In the genomic region with DNA sequence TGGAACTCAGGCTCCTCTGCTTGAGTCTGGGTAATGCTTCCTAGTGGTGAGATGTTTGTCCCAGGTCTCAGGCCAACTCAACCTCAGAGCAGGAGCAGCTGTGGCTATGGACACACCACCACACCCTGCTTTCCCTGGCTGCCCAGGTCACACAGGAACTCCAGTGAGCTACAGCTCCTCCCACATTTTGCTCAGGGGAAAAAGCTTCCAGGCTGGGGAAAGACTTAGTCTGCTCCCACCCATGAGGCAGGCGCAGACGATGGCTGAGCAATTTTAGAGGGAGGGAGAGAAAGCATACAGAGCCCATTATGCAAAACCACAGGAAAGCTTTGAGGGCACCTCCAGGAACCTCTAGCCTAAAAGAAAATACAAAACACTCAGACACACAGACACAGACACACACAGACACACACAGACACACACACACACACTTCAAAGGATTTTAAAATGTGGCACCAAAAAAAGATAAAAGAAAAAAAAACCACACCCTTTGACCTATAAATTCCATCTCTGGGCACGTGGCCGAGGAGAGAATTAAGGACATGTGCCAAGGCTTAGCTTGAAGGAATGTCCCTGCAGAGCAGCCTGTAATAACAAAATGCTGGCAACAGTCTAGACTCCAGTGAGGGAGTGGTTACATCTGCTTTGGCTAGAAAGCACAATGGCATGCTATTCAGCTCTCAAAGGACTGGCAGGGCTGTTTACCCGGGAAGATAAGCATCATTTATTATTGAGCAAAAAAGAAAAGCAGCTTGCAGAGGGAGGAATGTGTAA, we compare ENCODE assay signal across 8 mouse cellular contexts. TPM values are rescaled to one million over a fixed set of nuclear protein-coding genes. Genes with fewer than 3 reads are reported as not detected.
DNase-seq lines count a peak whose midpoint lies in the region; ATAC-seq and TF ChIP-seq lines count a peak whose summit lies in the region.

No protein-coding gene starts in this region.

- peak; percentile 58; the same call in 1 of the 2 replicates for ATAC-seq in intestine, embryonic 16.5 days
- ATAC-seq in lung, postnatal 0 days, result peak; percentile 91

- H3K27me3 ChIP-seq in intestine, embryonic 16.5 days (replicated peaks; ENCODE audit: control insufficient read depth, insufficient read depth, low read length), result no peaks in the 10 kb centered on the region
- H3K27me3 ChIP-seq in lung, postnatal 0 days (replicated peaks; ENCODE audit: insufficient read depth, low read length), result no peaks in the 10 kb centered on the region
- no peaks in the 10 kb centered on the region for H3K27me3 ChIP-seq in testis, adult 2 months (ENCODE audit: control insufficient read depth, insufficient read depth, low read length)

- peak; percentile 94 for TF ChIP-seq EP300 in lung, postnatal 0 days (IDR thresholded peaks at IDR 0.05)

- 15% methylated on average over 5 of the region's 5 CpGs for WGBS in intestine, embryonic 16.5 days
- 4% methylated on average over 5 of the region's 5 CpGs for WGBS in lung, postnatal 0 days

- no peak for TF ChIP-seq CTCF in cortical plate, adult 2 months (IDR thresholded peaks at IDR 0.05; ENCODE audit: extremely low read depth, insufficient read depth, low read length)
- TF ChIP-seq CTCF in lung, postnatal 0 days (IDR thresholded peaks at IDR 0.05), result no peak
- TF ChIP-seq CTCF in testis, adult 2 months (IDR thresholded peaks at IDR 0.05; ENCODE audit: control insufficient read depth, insufficient read depth, insufficient replicate concordance, low read depth, low read length), result no peak

- peak; percentile 72 for DNase-seq in cerebellum, adult 9-10 months
- DNase-seq in cerebellum, postnatal 4 days (ENCODE audit: low spot score in 2 of 2), result no peak
- DNase-seq in heart, adult 18-20 months, result peak; percentile 84 to 85
- DNase-seq in lung, postnatal 0 days (ENCODE audit: low spot score), result peak; percentile 96
- DNase-seq in left cerebral cortex, adult 8-10 months (ENCODE audit: low spot score in 2 of 2), result no peak

- peaks cover 3% of the 10 kb centered on the region; the same call in 1 of the 2 replicates for H3K4me1 ChIP-seq in cortical plate, adult 2 months (ENCODE audit: control insufficient read depth, insufficient read depth, low read length)
- H3K4me1 ChIP-seq in intestine, embryonic 16.5 days (ENCODE audit: control insufficient read depth, insufficient read depth, low read length), result peaks cover 20% of the 10 kb centered on the region
- peaks cover 32% of the 10 kb centered on the region for H3K4me1 ChIP-seq in lung, postnatal 0 days (ENCODE audit: insufficient read depth, low read depth, low read length)
- H3K4me1 ChIP-seq in testis, adult 2 months (ENCODE audit: control insufficient read depth, insufficient read depth, low read length), result peaks cover 8% of the 10 kb centered on the region

- no peak overlapping the region for H3K4me2 ChIP-seq in intestine, embryonic 16.5 days (ENCODE audit: low read depth, low read length)
- H3K4me2 ChIP-seq in lung, postnatal 0 days (replicated peaks; ENCODE audit: low read depth, low read length), result no peak overlapping the region

- no peak for TF ChIP-seq POLR2A in cortical plate, adult 2 months (IDR thresholded peaks at IDR 0.05; ENCODE audit: extremely low read depth, insufficient read depth, low read length)
- TF ChIP-seq POLR2A in testis, adult 2 months (IDR thresholded peaks at IDR 0.05; ENCODE audit: control insufficient read depth, low read depth, low read length), result no peak

- no peaks in the 10 kb centered on the region for H3K36me3 ChIP-seq in intestine, embryonic 16.5 days (ENCODE audit: control insufficient read depth, insufficient read depth, low read length)
- no peaks in the 10 kb centered on the region for H3K36me3 ChIP-seq in lung, postnatal 0 days (ENCODE audit: insufficient read depth, low read length)
- no peaks in the 10 kb centered on the region for H3K36me3 ChIP-seq in testis, adult 2 months (ENCODE audit: control insufficient read depth, insufficient read depth, low read length)

- 0 out of 2 replicates have a peak overlapping the region, but pooled peaks have one; percentile 17 for H3K27ac ChIP-seq in cortical plate, adult 2 months (ENCODE audit: insufficient read depth, low read length)
- peak overlapping the region; percentile 66 for H3K27ac ChIP-seq in intestine, embryonic 16.5 days (ENCODE audit: low read length)
- peak overlapping the region; percentile 88 for H3K27ac ChIP-seq in lung, postnatal 0 days (ENCODE audit: low read length)
- H3K27ac ChIP-seq in testis, adult 2 months (ENCODE audit: control insufficient read depth, insufficient read depth, low read depth, low read length), result peak overlapping the region; percentile 54; the same call in 1 of the 2 replicates

- H3K9me3 ChIP-seq in intestine, embryonic 16.5 days (ENCODE audit: control insufficient read depth, low read length), result no peaks in the 10 kb centered on the region
- H3K9me3 ChIP-seq in lung, postnatal 0 days (ENCODE audit: low read length), result no peaks in the 10 kb centered on the region

- no peak overlapping the region for H3K9ac ChIP-seq in intestine, embryonic 16.5 days (ENCODE audit: low read depth, low read length)
- H3K9ac ChIP-seq in lung, postnatal 0 days (replicated peaks; ENCODE audit: low read depth), result no peak overlapping the region

- H3K4me3 ChIP-seq in cortical plate, adult 2 months (ENCODE audit: insufficient read depth, low read length), result no peak overlapping the region
- no peak overlapping the region for H3K4me3 ChIP-seq in intestine, embryonic 16.5 days (ENCODE audit: low read length)
- H3K4me3 ChIP-seq in lung, postnatal 0 days (ENCODE audit: low read depth, low read length), result no peak overlapping the region
- no peak overlapping the region for H3K4me3 ChIP-seq in testis, adult 2 months (ENCODE audit: control insufficient read depth, low read depth, low read length)

RNA-seq across cellular contexts. Expression of a gene that starts 22.6 kb away (rescaled TPM):
- 98.9 and 105 TPM in 2 replicates for polyA plus RNA-seq in cortical plate, adult 2 months (2012; rRNA removed)
- 10 to 100 TPM; 35.0 to 37.1 TPM for total RNA-seq in heart, adult 18-20 months (2021)
- polyA plus RNA-seq in intestine, embryonic 16.5 days (2015; fragmentation: Nextera tagmentation; extraction: Ambion mirVana), result 73.7 and 77.0 TPM in 2 replicates
- polyA plus RNA-seq in lung, postnatal 0 days (2015; fragmentation: Nextera tagmentation; extraction: Ambion mirVana), result 72.0 and 78.8 TPM in 2 replicates
- polyA plus RNA-seq in testis, adult 2 months (2012; rRNA removed), result 16.4 and 17.1 TPM in 2 replicates
- 10 to 100 TPM; 43.9 to 53.4 (median 47.6) TPM for total RNA-seq in left cerebral cortex, adult 8-10 months (2022)

RNA-seq across cellular contexts. Expression of a gene that starts 26.1 kb away (rescaled TPM):
- polyA plus RNA-seq in cortical plate, adult 2 months (2012; rRNA removed), result 4.4 TPM in 2 replicates
- 1 to 10 TPM; 4.7 to 5.6 TPM for total RNA-seq in heart, adult 18-20 months (2021)
- polyA plus RNA-seq in intestine, embryonic 16.5 days (2015; fragmentation: Nextera tagmentation; extraction: Ambion mirVana), result 90.1 and 101 TPM in 2 replicates
- 14.5 and 15.3 TPM in 2 replicates for polyA plus RNA-seq in lung, postnatal 0 days (2015; fragmentation: Nextera tagmentation; extraction: Ambion mirVana)
- polyA plus RNA-seq in testis, adult 2 months (2012; rRNA removed), result 7.1 and 8.1 TPM in 2 replicates
- total RNA-seq in left cerebral cortex, adult 8-10 months (2022), result 1 to 10 TPM; 4.0 to 9.0 (median 4.6) TPM

RNA-seq across cellular contexts. Expression of a gene that starts 49.8 kb away (rescaled TPM):
- polyA plus RNA-seq in cortical plate, adult 2 months (2012; rRNA removed), result 381 and 408 TPM in 2 replicates
- 10 to 100 TPM; 15.0 to 18.8 TPM for total RNA-seq in heart, adult 18-20 months (2021)
- polyA plus RNA-seq in intestine, embryonic 16.5 days (2015; fragmentation: Nextera tagmentation; extraction: Ambion mirVana), result 32.0 and 35.6 TPM in 2 replicates
- 19.1 and 25.2 TPM in 2 replicates for polyA plus RNA-seq in lung, postnatal 0 days (2015; fragmentation: Nextera tagmentation; extraction: Ambion mirVana)
- polyA plus RNA-seq in testis, adult 2 months (2012; rRNA removed), result 20.5 and 21.3 TPM in 2 replicates
- total RNA-seq in left cerebral cortex, adult 8-10 months (2022), result 100 to 1,000 TPM; 190 to 207 (median 195) TPM

Comparison
In these comparisons a context has a peak if more than half of its experiments do, and no peak if none do; other contexts are left out.
1. DNase-seq: peak in cerebellum, adult 9-10 months (single experiment), heart, adult 18-20 months (2 of 2) and lung, postnatal 0 days (single experiment); none in cerebellum, postnatal 4 days (0 of 2) and left cerebral cortex, adult 8-10 months (0 of 2).
2. H3K27ac ChIP-seq: peak in every context shown above with its lines; median percentile 88 in lung, postnatal 0 days; 66 in intestine, embryonic 16.5 days; 54 in testis, adult 2 months; 17 in cortical plate, adult 2 months.
3. RNA of a gene that starts 49.8 kb away (polyA plus RNA-seq): 381 to 408 TPM in cortical plate, adult 2 months; 32.0 to 35.6 TPM in intestine, embryonic 16.5 days, 20.5 to 21.3 TPM in testis, adult 2 months and 19.1 to 25.2 TPM in lung, postnatal 0 days; every median in the first group is over 10 times any median in the second.